Comparison of ENCODE assay signal across 25 mouse cellular contexts in the genomic region with DNA sequence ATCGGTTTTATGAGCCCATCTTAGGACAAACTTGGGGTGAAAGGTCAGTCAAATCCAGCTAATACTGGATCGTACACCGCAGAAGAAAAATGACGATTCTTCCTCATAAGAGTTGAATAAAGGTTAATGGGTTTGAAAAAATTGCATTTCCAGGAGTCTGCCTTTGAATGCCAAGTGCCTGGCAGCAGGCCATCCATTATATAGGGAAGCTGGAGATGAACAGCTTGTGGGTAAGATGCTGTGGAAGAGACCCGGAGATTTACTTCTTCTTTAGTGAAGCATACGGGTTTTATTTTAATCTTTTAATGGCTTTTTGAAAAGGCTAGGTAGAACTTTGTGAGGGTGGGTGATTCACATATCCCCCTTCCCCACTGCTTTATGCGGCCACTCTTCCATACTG. TPM values are rescaled to one million over a fixed set of nuclear protein-coding genes. Genes with fewer than 3 reads are reported as not detected.
DNase-seq lines count a peak whose midpoint lies in the region; ATAC-seq and TF ChIP-seq lines count a peak whose summit lies in the region.
"Had no signal": no experiment of that assay in that cellular context is flagged by ENCODE, and none has a peak within 500 bp of the region (broad histone marks: within the 10 kb centered on the region; RNA-seq: fewer than 3 reads in every experiment).

No protein-coding gene starts in this region.

- no peak overlapping the region for H3K4me2 ChIP-seq in hindbrain, postnatal 0 days (ENCODE audit: low read depth, low read length)
- H3K4me2 ChIP-seq in hindbrain, embryonic 14.5 days (replicated peaks): no peak overlapping the region
- H3K4me2 ChIP-seq in neural tube, embryonic 13.5 days: no peak overlapping the region
- H3K4me2 ChIP-seq in neural tube, embryonic 15.5 days: no peak overlapping the region
- H3K4me2 ChIP-seq: limb, embryonic 12.5 days; liver, embryonic 12.5 days; midbrain, embryonic 12.5 days had no signal

- no peaks in the 10 kb centered on the region for H3K27me3 ChIP-seq in hindbrain, postnatal 0 days (ENCODE audit: insufficient read depth, low read length)
- no peaks in the 10 kb centered on the region for H3K27me3 ChIP-seq in hindbrain, embryonic 14.5 days (ENCODE audit: control insufficient read depth, insufficient read depth, low read length)
- no peaks in the 10 kb centered on the region for H3K27me3 ChIP-seq in neural tube, embryonic 13.5 days
- H3K27me3 ChIP-seq in neural tube, embryonic 15.5 days (replicated peaks): no peaks in the 10 kb centered on the region
- H3K27me3 ChIP-seq: liver, embryonic 12.5 days; midbrain, embryonic 12.5 days had no signal

- DNase-seq in cerebellum, postnatal 14 days: peak; percentile 6 to 9
- no peak for DNase-seq in cerebellum, adult 11 months
- peak; percentile 43 for DNase-seq in hindbrain, postnatal 0 days (ENCODE audit: low spot score)
- DNase-seq in hindbrain, embryonic 14.5 days (ENCODE audit: low spot score): no peak
- peak; percentile 38 for DNase-seq in right cerebral cortex, postnatal 4 days
- DNase-seq in thymus, postnatal 10 days (ENCODE audit: low spot score in 2 of 2): no peak
- DNase-seq: adrenal gland, postnatal 25 days; cerebellum, adult 2 months; gastrocnemius, postnatal 10 days; heart, adult 2 months; heart, postnatal 36 days; kidney, adult 2 months; kidney, postnatal 10 days; layer of hippocampus, postnatal 36 days; lung, adult 2 months; lung, postnatal 4 days; thymus, postnatal 4 days had no signal

- no peak overlapping the region for H3K27ac ChIP-seq in hindbrain, postnatal 0 days
- no peak overlapping the region for H3K27ac ChIP-seq in hindbrain, embryonic 14.5 days
- peak overlapping the region; percentile 4; the same call in 1 of the 2 replicates for H3K27ac ChIP-seq in neural tube, embryonic 13.5 days (replicated peaks)
- no peak overlapping the region for H3K27ac ChIP-seq in neural tube, embryonic 15.5 days (replicated peaks)
- H3K27ac ChIP-seq: heart, adult 2 months; layer of hippocampus, adult 2 months; limb, embryonic 12.5 days; liver, embryonic 12.5 days; midbrain, embryonic 12.5 days had no signal

- no peaks in the 10 kb centered on the region for H3K9me3 ChIP-seq in hindbrain, postnatal 0 days (ENCODE audit: low read length)
- H3K9me3 ChIP-seq in hindbrain, embryonic 14.5 days (ENCODE audit: control insufficient read depth, low read length): no peaks in the 10 kb centered on the region
- H3K9me3 ChIP-seq in neural tube, embryonic 13.5 days: no peaks in the 10 kb centered on the region
- no peaks in the 10 kb centered on the region for H3K9me3 ChIP-seq in neural tube, embryonic 15.5 days (replicated peaks)
- H3K9me3 ChIP-seq: limb, embryonic 12.5 days; liver, embryonic 12.5 days; midbrain, embryonic 12.5 days had no signal

- no peak overlapping the region for H3K4me3 ChIP-seq in hindbrain, postnatal 0 days (ENCODE audit: low read length)
- no peak overlapping the region for H3K4me3 ChIP-seq in hindbrain, embryonic 14.5 days (replicated peaks; ENCODE audit: low read length)
- no peak overlapping the region for H3K4me3 ChIP-seq in neural tube, embryonic 13.5 days
- H3K4me3 ChIP-seq in neural tube, embryonic 15.5 days (replicated peaks): no peak overlapping the region
- H3K4me3 ChIP-seq: heart, adult 2 months; layer of hippocampus, adult 2 months; limb, embryonic 12.5 days; liver, embryonic 12.5 days; midbrain, embryonic 12.5 days had no signal

- no peaks in the 10 kb centered on the region for H3K36me3 ChIP-seq in hindbrain, postnatal 0 days (ENCODE audit: insufficient read depth, low read length)
- H3K36me3 ChIP-seq in hindbrain, embryonic 14.5 days (replicated peaks; ENCODE audit: control insufficient read depth, insufficient read depth): no peaks in the 10 kb centered on the region
- H3K36me3 ChIP-seq in neural tube, embryonic 13.5 days: no peaks in the 10 kb centered on the region
- H3K36me3 ChIP-seq in neural tube, embryonic 15.5 days: no peaks in the 10 kb centered on the region
- H3K36me3 ChIP-seq: limb, embryonic 12.5 days; liver, embryonic 12.5 days; midbrain, embryonic 12.5 days had no signal

- H3K4me1 ChIP-seq in hindbrain, postnatal 0 days (ENCODE audit: insufficient read depth, low read length): no peaks in the 10 kb centered on the region
- H3K4me1 ChIP-seq in hindbrain, embryonic 14.5 days (replicated peaks; ENCODE audit: control insufficient read depth, insufficient read depth, low read length): no peaks in the 10 kb centered on the region
- peaks cover 16% of the 10 kb centered on the region for H3K4me1 ChIP-seq in neural tube, embryonic 13.5 days (replicated peaks)
- 0 out of 2 replicates have a peak, but pooled peaks cover 3% of the 10 kb centered on the region for H3K4me1 ChIP-seq in neural tube, embryonic 15.5 days
- H3K4me1 ChIP-seq: liver, embryonic 12.5 days had no signal

- no peak for ATAC-seq in hindbrain, postnatal 0 days
- no peak for ATAC-seq in hindbrain, embryonic 14.5 days (ENCODE audit: low FRiP score)
- ATAC-seq in neural tube, embryonic 13.5 days (ENCODE audit: low read depth): no peak
- no peak for ATAC-seq in neural tube, embryonic 15.5 days (ENCODE audit: low FRiP score)
- ATAC-seq: CD4-positive, CD25-positive, alpha-beta regulatory T cell, adult 4 months; inflammation-experienced regulatory T-cells, adult 6 months; liver, embryonic 12.5 days had no signal

- no peak overlapping the region for H3K9ac ChIP-seq in hindbrain, postnatal 0 days (replicated peaks; ENCODE audit: low read length)
- no peak overlapping the region for H3K9ac ChIP-seq in hindbrain, embryonic 14.5 days
- no peak overlapping the region for H3K9ac ChIP-seq in neural tube, embryonic 13.5 days
- no peak overlapping the region for H3K9ac ChIP-seq in neural tube, embryonic 15.5 days (replicated peaks)
- H3K9ac ChIP-seq: limb, embryonic 12.5 days; liver, embryonic 12.5 days; midbrain, embryonic 12.5 days had no signal

- no peak for TF ChIP-seq CTCF in hindbrain, postnatal 0 days (IDR thresholded peaks at IDR 0.05; ENCODE audit: low read depth)

- 47% methylated on average over 7 of the region's 7 CpGs for whole genome bisulfite sequencing in hindbrain, postnatal 0 days
- WGBS in hindbrain, embryonic 14.5 days: 61% methylated on average over 7 of the region's 7 CpGs
- WGBS in neural tube, embryonic 13.5 days: 42% methylated on average over 7 of the region's 7 CpGs
- 51% methylated on average over 7 of the region's 7 CpGs for WGBS in neural tube, embryonic 15.5 days

RNA-seq across cellular contexts. Expression of gene Ank2, which starts 11.8 kb away (rescaled TPM):
- total RNA-seq in hindbrain, postnatal 0 days (2014; rRNA removed): 497 and 567 TPM in 2 replicates
- polyA plus RNA-seq in hindbrain, postnatal 0 days (2015; fragmentation: Nextera tagmentation; extraction: Ambion mirVana): 193 and 195 TPM in 2 replicates
- polyA plus RNA-seq in hindbrain, embryonic 14.5 days (2014; fragmentation: Nextera tagmentation; extraction: Ambion mirVana): 180 and 204 TPM in 2 replicates
- polyA plus RNA-seq in neural tube, embryonic 13.5 days (2015; fragmentation: Nextera tagmentation; extraction: Ambion mirVana): 119 and 125 TPM in 2 replicates
- 136 and 166 TPM in 2 replicates for polyA plus RNA-seq in neural tube, embryonic 15.5 days (2015; fragmentation: Nextera tagmentation; extraction: Ambion mirVana)

Comparison
In these comparisons a context has a peak if more than half of its experiments do, and no peak if none do; other contexts are left out.
1. DNase-seq: peak in cerebellum, postnatal 14 days (2 of 2), hindbrain, postnatal 0 days (single experiment) and right cerebral cortex, postnatal 4 days (single experiment); none in cerebellum, adult 11 months (single experiment), hindbrain, embryonic 14.5 days (single experiment) and thymus, postnatal 10 days (0 of 2).